Comparison of ENCODE assay signal across 8 mouse cellular contexts in the genomic region with DNA sequence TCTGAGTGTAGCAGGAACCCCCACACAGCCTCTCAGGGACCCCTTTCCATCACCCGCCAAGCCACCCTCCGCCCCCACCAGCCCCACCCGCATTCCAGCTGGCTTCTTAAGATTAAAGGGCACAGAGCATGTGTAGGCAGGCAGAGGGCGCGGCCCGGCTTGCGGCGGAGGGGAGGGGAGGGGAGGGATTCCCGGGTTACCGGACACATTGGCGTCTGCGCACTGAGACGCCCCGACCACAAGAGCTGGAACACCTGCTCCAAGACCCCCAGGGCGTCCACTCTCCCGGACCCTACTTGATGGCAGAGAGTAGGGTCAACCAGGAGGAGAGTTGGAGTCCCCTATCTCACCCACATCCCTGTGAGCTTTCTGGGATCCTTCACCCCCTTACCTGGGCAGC. TPM values are rescaled to one million over a fixed set of nuclear protein-coding genes. Genes with fewer than 3 reads are reported as not detected.
DNase-seq lines count a peak whose midpoint lies in the region; ATAC-seq and TF ChIP-seq lines count a peak whose summit lies in the region.
"Had no signal": no experiment of that assay in that cellular context is flagged by ENCODE, and none has a peak within 500 bp of the region (broad histone marks: within the 10 kb centered on the region; RNA-seq: fewer than 3 reads in every experiment).

No protein-coding gene starts in this region.

- H3K9me3 ChIP-seq in kidney, embryonic 15.5 days (replicated peaks): no peaks in the 10 kb centered on the region
- no peaks in the 10 kb centered on the region for H3K9me3 ChIP-seq in MEL (replicated peaks; ENCODE audit: insufficient read depth, low read length)
- H3K9me3 ChIP-seq in lung, embryonic 15.5 days: no peaks in the 10 kb centered on the region
- H3K9me3 ChIP-seq: forebrain, embryonic 15.5 days had no signal

- peaks cover 100% of the 10 kb centered on the region for H3K27me3 ChIP-seq in kidney, embryonic 15.5 days
- H3K27me3 ChIP-seq in MEL (ENCODE audit: control insufficient read depth in 1 of 2, insufficient read depth in 2 of 2, low read length in 2 of 2): no peaks in the 10 kb centered on the region
- peaks cover 99% of the 10 kb centered on the region for H3K27me3 ChIP-seq in lung, embryonic 15.5 days

- TF ChIP-seq EP300 in MEL (IDR thresholded peaks at IDR 0.05; ENCODE audit: low read depth in 1 of 2, low read length in 2 of 2): peak in 1 of 2 experiments; percentile 70; a peak in 2 of 4 replicates

- peak overlapping the region; percentile 23 for H3K4me2 ChIP-seq in kidney, embryonic 15.5 days
- H3K4me2 ChIP-seq in lung, embryonic 15.5 days: peak overlapping the region; percentile 63
- H3K4me2 ChIP-seq: forebrain, embryonic 15.5 days had no signal

- WGBS in kidney, embryonic 15.5 days: 2% methylated on average over 16 of the region's 16 CpGs
- 5% methylated on average over 16 of the region's 16 CpGs for WGBS in lung, embryonic 15.5 days

- H3K9ac ChIP-seq in kidney, embryonic 15.5 days: no peak overlapping the region
- H3K9ac ChIP-seq in MEL (ENCODE audit: control insufficient read depth, low read depth, low read length, poor library complexity, severe bottlenecking): peak overlapping the region; percentile 52
- H3K9ac ChIP-seq in lung, embryonic 15.5 days: no peak overlapping the region
- H3K9ac ChIP-seq: forebrain, embryonic 15.5 days had no signal

- TF ChIP-seq CTCF in MEL (IDR thresholded peaks at IDR 0.05 in 2 of 3, conservative IDR thresholded peaks at IDR 0.05 in 1 of 3; ENCODE audit: control insufficient read depth in 1 of 3, insufficient read depth in 1 of 3, low read depth in 2 of 3, low read length in 3 of 3, poor library complexity in 1 of 3, severe bottlenecking in 1 of 3): no peak

- no peak for DNase-seq in kidney, postnatal 25 days
- peak; percentile 70 for DNase-seq in MEL (ENCODE audit: low read depth, low spot score)
- DNase-seq in adrenal gland, postnatal 36 days: no peak

- H3K27ac ChIP-seq in kidney, embryonic 15.5 days: no peak overlapping the region
- peak overlapping the region; percentile 97 for H3K27ac ChIP-seq in MEL (ENCODE audit: control insufficient read depth, low read depth, low read length)
- H3K27ac ChIP-seq in lung, embryonic 15.5 days: no peak overlapping the region
- H3K27ac ChIP-seq: forebrain, embryonic 15.5 days had no signal

- no peak for ATAC-seq in kidney, embryonic 15.5 days (replicated peaks; ENCODE audit: low FRiP score)
- ATAC-seq in erythroid progenitor cell, adult 5-6 weeks (replicated peaks; ENCODE audit: low FRiP score, poor library complexity, severe bottlenecking): peak; percentile 41
- no peak for ATAC-seq in lung, embryonic 15.5 days (ENCODE audit: borderline replicate concordance, extremely low read depth, low FRiP score, low TSS enrichment)
- no peak for ATAC-seq in activated CD4-positive, CD25-positive, alpha-beta regulatory T cell, adult 4 months
- ATAC-seq: forebrain, embryonic 15.5 days had no signal

- no peaks in the 10 kb centered on the region; the same call in 1 of the 2 replicates for H3K79me2 ChIP-seq in MEL (ENCODE audit: control insufficient read depth, insufficient read depth, low read length, poor library complexity)

- H3K4me3 ChIP-seq in kidney, embryonic 15.5 days (replicated peaks): no peak overlapping the region; the same call in 1 of the 2 replicates
- H3K4me3 ChIP-seq in MEL (ENCODE audit: control insufficient read depth in 1 of 2, insufficient read depth in 1 of 2, low read depth in 2 of 2, low read length in 2 of 2): peak overlapping the region; percentile 39 to 44
- peak overlapping the region; percentile 5; the same call in 1 of the 2 replicates for H3K4me3 ChIP-seq in lung, embryonic 15.5 days
- H3K4me3 ChIP-seq: forebrain, embryonic 15.5 days had no signal

- peaks cover 73% of the 10 kb centered on the region for H3K4me1 ChIP-seq in kidney, embryonic 15.5 days
- H3K4me1 ChIP-seq in MEL (ENCODE audit: control insufficient read depth in 1 of 2, insufficient read depth in 2 of 2, low read length in 2 of 2): peaks cover 11 to 24% of the 10 kb centered on the region in 2 experiments
- peaks cover 68% of the 10 kb centered on the region for H3K4me1 ChIP-seq in lung, embryonic 15.5 days

- no peak for TF ChIP-seq RAD21 in MEL (IDR thresholded peaks at IDR 0.05; ENCODE audit: low read depth, low read length)

- H3K36me3 ChIP-seq in kidney, embryonic 15.5 days: no peaks in the 10 kb centered on the region
- peaks cover 0 to 14% of the 10 kb centered on the region in 2 experiments; a peak in 2 of 4 replicates for H3K36me3 ChIP-seq in MEL (ENCODE audit: control insufficient read depth in 1 of 2, insufficient read depth in 2 of 2, low read length in 2 of 2)
- H3K36me3 ChIP-seq in lung, embryonic 15.5 days: no peaks in the 10 kb centered on the region
- H3K36me3 ChIP-seq: forebrain, embryonic 15.5 days had no signal

- TF ChIP-seq POLR2A in MEL (IDR thresholded peaks at IDR 0.05; ENCODE audit: control insufficient read depth in 1 of 2, insufficient read depth in 1 of 2, low read depth in 1 of 2, low read length in 2 of 2, poor library complexity in 1 of 2): no peak

TF ChIP-seq in MEL, 35 proteins besides CTCF, POLR2A, EP300 and RAD21 (continues in another document):
- TF ChIP-seq MYB (IDR thresholded peaks at IDR 0.05; ENCODE audit: low read depth, low read length): no peak
- peak; percentile 79 for TF ChIP-seq TCF12 (IDR thresholded peaks at IDR 0.05; ENCODE audit: low read depth, low read length)

RNA-seq across cellular contexts. Expression of a gene that starts 3.1 kb away (rescaled TPM):
- polyA plus RNA-seq in kidney, embryonic 15.5 days (2015; fragmentation: Nextera tagmentation; extraction: Ambion mirVana): 3.6 and 5.2 TPM in 2 replicates
- 2.4 and 3.9 TPM in 2 replicates for total RNA-seq in MEL (2012; rRNA removed)
- polyA plus RNA-seq in MEL (2012; ENCODE audit: insufficient read depth in 1 of 2, insufficient read length in 2 of 2, low read depth in 1 of 2, low replicate concordance in 2 of 2, missing spikeins in 1 of 2): 10 to 100 TPM in 1 of 2 experiments, not detected in 1; 16.5 TPM
- total RNA-seq in erythroid progenitor cell, adult 5-6 weeks (2015; ENCODE audit: low replicate concordance): 0.84 TPM in 1 of 2 replicates, not detected in the other
- total RNA-seq in erythroid progenitor cell, adult 5-6 weeks (2017; ENCODE audit: low replicate concordance): 0.13 and 30.2 TPM in 2 replicates
- polyA plus RNA-seq in lung, embryonic 15.5 days (2015; fragmentation: Nextera tagmentation; extraction: Ambion mirVana): 2.5 and 3.4 TPM in 2 replicates
- 1 to 10 TPM; 7.3 to 7.7 TPM for total RNA-seq in adrenal gland, postnatal 36 days (2021)
- not detected for polyA plus RNA-seq in activated CD4-positive, CD25-positive, alpha-beta regulatory T cell, adult 4 months (2017; shearing (Covaris generic))

RNA-seq across cellular contexts. Expression of a gene that starts 11.1 kb away (rescaled TPM):
- 0.67 and 0.70 TPM in 2 replicates for polyA plus RNA-seq in kidney, embryonic 15.5 days (2015; fragmentation: Nextera tagmentation; extraction: Ambion mirVana)
- total RNA-seq in MEL (2012; rRNA removed): 0.19 TPM in 1 of 2 replicates, not detected in the other
- under 1 TPM in 1 of 2 experiments, not detected in 1; 0.19 TPM for polyA plus RNA-seq in MEL (2012; ENCODE audit: insufficient read depth in 1 of 2, insufficient read length in 2 of 2, low read depth in 1 of 2, low replicate concordance in 2 of 2, missing spikeins in 1 of 2)
- not detected in 2 replicates for total RNA-seq in erythroid progenitor cell, adult 5-6 weeks (2015; ENCODE audit: low replicate concordance)
- total RNA-seq in erythroid progenitor cell, adult 5-6 weeks (2017; ENCODE audit: low replicate concordance): not detected in 2 replicates
- polyA plus RNA-seq in lung, embryonic 15.5 days (2015; fragmentation: Nextera tagmentation; extraction: Ambion mirVana): 0.74 and 1.0 TPM in 2 replicates
- under 1 TPM in 1 of 2 experiments, not detected in 1; 0.26 TPM for total RNA-seq in adrenal gland, postnatal 36 days (2021)
- polyA plus RNA-seq in activated CD4-positive, CD25-positive, alpha-beta regulatory T cell, adult 4 months (2017; shearing (Covaris generic)): not detected

RNA-seq across cellular contexts. Expression of a gene that starts 15.4 kb away (rescaled TPM):
- polyA plus RNA-seq in kidney, embryonic 15.5 days (2015; fragmentation: Nextera tagmentation; extraction: Ambion mirVana): 8.4 and 10.5 TPM in 2 replicates
- total RNA-seq in MEL (2012; rRNA removed): 3.1 and 3.2 TPM in 2 replicates
- polyA plus RNA-seq in MEL (2012; ENCODE audit: insufficient read depth in 1 of 2, insufficient read length in 2 of 2, low read depth in 1 of 2, low replicate concordance in 2 of 2, missing spikeins in 1 of 2): 10 to 100 TPM in 1 of 2 experiments, not detected in 1; 27.9 TPM
- total RNA-seq in erythroid progenitor cell, adult 5-6 weeks (2015; ENCODE audit: low replicate concordance): 17.2 and 22.3 TPM in 2 replicates
- 16.8 and 18.2 TPM in 2 replicates for total RNA-seq in erythroid progenitor cell, adult 5-6 weeks (2017; ENCODE audit: low replicate concordance)
- 13.8 and 14.2 TPM in 2 replicates for polyA plus RNA-seq in lung, embryonic 15.5 days (2015; fragmentation: Nextera tagmentation; extraction: Ambion mirVana)
- 10 to 100 TPM; 11.0 to 13.7 TPM for total RNA-seq in adrenal gland, postnatal 36 days (2021)
- not detected for polyA plus RNA-seq in activated CD4-positive, CD25-positive, alpha-beta regulatory T cell, adult 4 months (2017; shearing (Covaris generic))

RNA-seq across cellular contexts. Expression of a gene that starts 15.8 kb away (rescaled TPM):
- polyA plus RNA-seq in kidney, embryonic 15.5 days (2015; fragmentation: Nextera tagmentation; extraction: Ambion mirVana): 5.8 and 9.1 TPM in 2 replicates
- 6.1 and 6.5 TPM in 2 replicates for total RNA-seq in MEL (2012; rRNA removed)
- polyA plus RNA-seq in MEL (2012; ENCODE audit: insufficient read depth in 1 of 2, insufficient read length in 2 of 2, low read depth in 1 of 2, low replicate concordance in 2 of 2, missing spikeins in 1 of 2): 10 to 100 TPM in 1 of 2 experiments, not detected in 1; 23.1 TPM
- not detected in 2 replicates for total RNA-seq in erythroid progenitor cell, adult 5-6 weeks (2015; ENCODE audit: low replicate concordance)
- 1.0 TPM in 1 of 2 replicates, not detected in the other for total RNA-seq in erythroid progenitor cell, adult 5-6 weeks (2017; ENCODE audit: low replicate concordance)
- polyA plus RNA-seq in lung, embryonic 15.5 days (2015; fragmentation: Nextera tagmentation; extraction: Ambion mirVana): 3.4 and 4.0 TPM in 2 replicates
- total RNA-seq in adrenal gland, postnatal 36 days (2021): 1 to 10 TPM; 2.2 to 3.3 TPM
- polyA plus RNA-seq in activated CD4-positive, CD25-positive, alpha-beta regulatory T cell, adult 4 months (2017; shearing (Covaris generic)): 10 to 100 TPM in 1 of 2 experiments, 1 to 10 TPM in 1; 6.7 to 11.9 TPM

RNA-seq across cellular contexts. Expression of a gene that starts 24.8 kb away (rescaled TPM):
- polyA plus RNA-seq in kidney, embryonic 15.5 days (2015; fragmentation: Nextera tagmentation; extraction: Ambion mirVana): 49.5 and 52.7 TPM in 2 replicates
- total RNA-seq in MEL (2012; rRNA removed): 68.9 and 81.5 TPM in 2 replicates
- polyA plus RNA-seq in MEL (2012; ENCODE audit: insufficient read depth in 1 of 2, insufficient read length in 2 of 2, low read depth in 1 of 2, low replicate concordance in 2 of 2, missing spikeins in 1 of 2): 10 to 100 TPM in 1 of 2 experiments, not detected in 1; 65.7 TPM
- 7.2 and 13.4 TPM in 2 replicates for total RNA-seq in erythroid progenitor cell, adult 5-6 weeks (2015; ENCODE audit: low replicate concordance)
- total RNA-seq in erythroid progenitor cell, adult 5-6 weeks (2017; ENCODE audit: low replicate concordance): 6.1 and 10.8 TPM in 2 replicates
- polyA plus RNA-seq in lung, embryonic 15.5 days (2015; fragmentation: Nextera tagmentation; extraction: Ambion mirVana): 47.7 and 51.9 TPM in 2 replicates
- 10 to 100 TPM; 24.6 to 32.0 TPM for total RNA-seq in adrenal gland, postnatal 36 days (2021)
- 10 to 100 TPM; 44.0 to 54.5 TPM for polyA plus RNA-seq in activated CD4-positive, CD25-positive, alpha-beta regulatory T cell, adult 4 months (2017; shearing (Covaris generic))
